Mouse (Mus musculus) brain, adult 10 weeks (tissue): ENCODE data around the gene Bag2. TPM values are rescaled to one million over a fixed set of nuclear protein-coding genes. Genes with fewer than 3 reads are reported as not detected.

Experiments used
- polyA plus RNA-seq: library from polyadenylated mRNA; stranded (reverse); fragments of 350-450 nt; fragmentation: Illumina TruSeq; extraction: RNeasy Lipid Tissue Mini Kit (QIAGEN cat#74804); gene quantifications from one replicate; pipeline ENCODE4 v1.2.3, GENCODE M21; 2015; ENCODE audit warnings: low read depth, low replicate concordance

Bag2 gene
- polyA plus RNA-seq = 14.5 TPM

DNA sequence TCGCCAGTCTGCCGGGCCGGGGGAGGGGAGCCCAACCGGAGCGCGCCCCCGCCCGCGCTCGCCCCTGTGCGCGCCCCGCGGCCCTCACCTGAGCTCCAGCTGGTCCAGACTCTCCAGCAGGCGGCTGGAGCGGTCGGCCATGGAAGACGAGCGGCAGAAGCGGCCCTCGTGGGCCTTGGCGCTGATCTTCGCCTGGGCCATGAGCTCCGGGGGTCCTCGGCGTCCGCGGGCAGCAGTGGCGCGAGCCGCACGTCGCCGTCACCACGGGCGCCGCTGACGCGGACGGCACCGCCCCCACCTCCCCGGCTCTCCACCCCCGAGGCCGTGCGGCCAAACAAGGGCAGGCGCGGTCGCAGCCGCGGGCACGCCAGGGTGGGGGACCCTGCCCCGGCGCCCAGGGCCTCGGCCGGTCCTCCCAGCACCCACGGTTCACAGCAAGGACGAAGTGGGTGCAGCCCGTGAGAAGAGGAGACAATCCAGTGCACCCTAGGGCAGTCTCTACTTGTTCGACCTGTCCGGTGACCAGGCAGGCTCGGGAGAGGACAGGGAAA is at the start of gene Bag2:
Gene Bag2 (minus strand): TSS at position 305 of the 551 bp plus-strand sequence.

DNA sequence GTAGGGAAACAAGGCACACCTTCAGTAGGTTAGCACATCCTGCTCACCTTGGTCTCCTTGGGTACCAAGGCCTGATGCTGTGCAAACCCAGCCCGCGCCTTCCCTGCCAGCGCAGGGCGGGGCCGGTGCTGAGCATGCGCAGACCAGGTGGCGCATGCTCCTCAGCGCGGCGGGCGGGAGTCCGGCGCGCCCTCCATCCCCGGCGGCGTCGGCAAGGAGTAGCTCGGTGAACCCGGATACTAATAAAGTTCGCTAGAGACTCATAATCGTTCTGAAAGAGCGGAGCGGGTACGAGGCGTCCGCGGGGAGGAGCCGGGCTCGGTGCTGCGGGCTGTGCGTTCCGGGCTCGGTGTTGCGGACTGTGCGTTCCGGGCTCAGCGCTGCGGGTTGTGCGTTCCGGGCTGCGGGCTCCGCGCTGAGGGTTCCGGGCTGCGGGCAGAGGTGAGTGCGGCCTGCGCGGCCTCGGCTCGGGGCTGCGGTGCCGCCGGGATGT is 37.8 kb downstream of the Bag2 start, which contains the start of gene Rab23:
Gene Rab23 (plus strand): TSS at position 155 of the 493 bp plus-strand sequence.

Other genes starting within 250 kb of the Bag2 start
- 10.4 TPM for gene Prim2, start 88.0 kb downstream of the Bag2 start, polyA plus RNA-seq
- 26.6 TPM for gene Rab23, start 37.9 kb downstream of the Bag2 start, polyA plus RNA-seq
- gene Zfp451, start 56.8 kb upstream of the Bag2 start, polyA plus RNA-seq = 19.9 TPM
- gene Bend6, start 150.0 kb upstream of the Bag2 start, polyA plus RNA-seq = 205 TPM
- gene Dst, start 150.4 kb upstream of the Bag2 start, polyA plus RNA-seq = 101 TPM